Mouse (Mus musculus) forebrain, embryonic 12.5 days (tissue): ENCODE results near the gene Otx2. TPM values are rescaled to one million over a fixed set of nuclear protein-coding genes. Genes with fewer than 3 reads are reported as not detected.

Experiments used
- polyA plus RNA-seq: library from polyadenylated mRNA; unstranded; fragments of >200 nt; fragmentation: Nextera tagmentation; extraction: Ambion mirVana; gene quantifications from 2 replicates; pipeline ENCODE4 v1.2.1, GENCODE M21; 2016

The Otx2 gene
- polyA plus RNA-seq, 1 experiment from 2014 or later, result 56.7 TPM

Other genes starting within 250 kb of the Otx2 start
- 24.7 and 26.2 TPM in 2 replicates for gene Tmem260, start 227.7 kb downstream of the Otx2 start, polyA plus RNA-seq